In the genomic region with DNA sequence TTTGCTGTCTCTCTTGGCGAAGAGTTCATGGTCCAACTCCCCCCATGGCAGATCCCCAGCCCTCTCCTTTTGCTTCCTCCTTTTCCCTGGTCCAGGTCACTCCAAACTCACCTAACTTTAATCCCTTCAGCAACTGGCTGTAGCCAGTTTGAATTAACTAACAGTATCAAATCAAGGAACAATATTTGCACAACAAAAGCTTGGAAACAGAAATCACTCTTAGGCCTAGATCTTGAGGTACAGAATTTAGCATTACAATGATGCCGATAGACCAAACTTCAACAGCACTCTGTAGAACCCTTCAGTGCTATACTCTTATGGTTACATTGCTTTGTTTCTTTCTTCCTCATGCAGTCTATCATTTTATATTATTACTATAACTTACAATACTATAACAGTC, we compare ENCODE assay signal across 26 mouse cellular contexts.
"Had no signal": no experiment of that assay in that cellular context is flagged by ENCODE, and none has a peak within 500 bp of the region (broad histone marks: within the 10 kb centered on the region; RNA-seq: fewer than 3 reads in every experiment).

No protein-coding gene starts in this region.

- H3K4me1 ChIP-seq: embryonic facial prominence, embryonic 10.5 days; embryonic facial prominence, embryonic 12.5 days; embryonic facial prominence, embryonic 13.5 days; embryonic facial prominence, embryonic 15.5 days; forebrain, embryonic 10.5 days; forebrain, embryonic 12.5 days; forebrain, embryonic 13.5 days; forebrain, embryonic 15.5 days; heart, embryonic 10.5 days had no signal

- H3K9ac ChIP-seq: embryonic facial prominence, embryonic 12.5 days; embryonic facial prominence, embryonic 13.5 days; embryonic facial prominence, embryonic 15.5 days; forebrain, embryonic 12.5 days; forebrain, embryonic 13.5 days; forebrain, embryonic 15.5 days had no signal

- ATAC-seq: forebrain, embryonic 13.5 days; forebrain, embryonic 14.5 days; forebrain, embryonic 15.5 days; forebrain, embryonic 16.5 days had no signal

- H3K9me3 ChIP-seq: embryonic facial prominence, embryonic 10.5 days; embryonic facial prominence, embryonic 12.5 days; embryonic facial prominence, embryonic 13.5 days; embryonic facial prominence, embryonic 15.5 days; forebrain, embryonic 10.5 days; forebrain, embryonic 12.5 days; forebrain, embryonic 13.5 days; forebrain, embryonic 15.5 days; heart, embryonic 10.5 days had no signal

- H3K27ac ChIP-seq: embryonic facial prominence, embryonic 10.5 days; embryonic facial prominence, embryonic 12.5 days; embryonic facial prominence, embryonic 13.5 days; embryonic facial prominence, embryonic 15.5 days; forebrain, embryonic 10.5 days; forebrain, embryonic 12.5 days; forebrain, embryonic 13.5 days; forebrain, embryonic 15.5 days; gastrocnemius, adult 2 months; heart, adult 2 months; heart, embryonic 10.5 days had no signal

- H3K27me3 ChIP-seq: embryonic facial prominence, embryonic 12.5 days; embryonic facial prominence, embryonic 13.5 days; embryonic facial prominence, embryonic 15.5 days; forebrain, embryonic 12.5 days; forebrain, embryonic 13.5 days; forebrain, embryonic 15.5 days had no signal

- H3K4me3 ChIP-seq: embryonic facial prominence, embryonic 10.5 days; embryonic facial prominence, embryonic 12.5 days; embryonic facial prominence, embryonic 13.5 days; embryonic facial prominence, embryonic 15.5 days; erythroblast, embryonic 14.5 days; forebrain, embryonic 10.5 days; forebrain, embryonic 12.5 days; forebrain, embryonic 13.5 days; forebrain, embryonic 15.5 days; gastrocnemius, adult 2 months; heart, adult 2 months; heart, embryonic 10.5 days had no signal

- DNase-seq: cerebellum, adult 9-11 months; cerebellum, postnatal 10 days; cerebellum, postnatal 14 days; cerebellum, postnatal 25 days; embryo, embryonic 11 days; gastrocnemius, adult 2 months; gastrocnemius, postnatal 10 days; gastrocnemius, postnatal 14 days; gastrocnemius, postnatal 25 days; gastrocnemius, postnatal 36 days; heart, adult 11 months; heart, adult 18-20 months; heart, adult 2 months had no signal

- H3K36me3 ChIP-seq: embryonic facial prominence, embryonic 10.5 days; embryonic facial prominence, embryonic 12.5 days; embryonic facial prominence, embryonic 13.5 days; embryonic facial prominence, embryonic 15.5 days; forebrain, embryonic 10.5 days; forebrain, embryonic 12.5 days; forebrain, embryonic 15.5 days; heart, embryonic 10.5 days had no signal

- H3K4me2 ChIP-seq: embryonic facial prominence, embryonic 12.5 days; embryonic facial prominence, embryonic 13.5 days; embryonic facial prominence, embryonic 15.5 days; forebrain, embryonic 12.5 days; forebrain, embryonic 13.5 days; forebrain, embryonic 15.5 days; heart, embryonic 11.5 days had no signal
